Mouse (Mus musculus) CH12.LX (cell line): Measurements from ENCODE around the gene Mdfi. TPM values are rescaled to one million over a fixed set of nuclear protein-coding genes. Genes with fewer than 3 reads are reported as not detected.

ENCODE experiments used
- DNase-seq: peaks from one replicate; pipeline ENCODE4 v3.0.0-alpha.2; 2013; ENCODE audit errors: extremely low read depth
- H3K27ac ChIP-seq: 2 replicates; pipeline ENCODE4 v1.5.1; 2012; ENCODE audit warnings: low read depth, mild to moderate bottlenecking, control low read depth, moderate library complexity; ENCODE audit not compliant: insufficient read depth
- H3K27me3 ChIP-seq: replicated peaks from 2 replicates; pipeline ENCODE3; 2012; ENCODE audit warnings: inconsistent platforms
- H3K36me3 ChIP-seq, 2 experiments: replicated peaks in 1 of 2; 2 replicates each; pipeline versions ENCODE3 to v1.6.1; 2012; ENCODE audit warnings: inconsistent platforms in 1 of 2, low read length in 1 of 2, mild to moderate bottlenecking in 1 of 2, mixed read lengths in 1 of 2, moderate library complexity in 1 of 2; ENCODE audit not compliant: control insufficient read depth in 1 of 2, insufficient read depth in 1 of 2
- H3K4me1 ChIP-seq, 2 experiments: 2 replicates each; pipeline ENCODE4 v1.6.1; 2012; ENCODE audit warnings: inconsistent platforms in 1 of 2, moderate library complexity in 1 of 2; ENCODE audit not compliant: insufficient read depth in 2 of 2, control insufficient read depth in 1 of 2
- H3K4me2 ChIP-seq: 2 replicates; pipeline ENCODE4 v1.6.1; 2012; ENCODE audit warnings: low read depth, mild to moderate bottlenecking, control low read depth; ENCODE audit not compliant: poor library complexity, insufficient read depth, severe bottlenecking
- H3K4me3 ChIP-seq, 3 experiments: fragments of 150-350 bp in 1 of 3; sonication (generic) in 1 of 3; replicated peaks in 1 of 3; 2 replicates each; pipeline versions ENCODE3 to v1.5.1; 2011 to 2012; ENCODE audit warnings: low read depth in 2 of 3, low read length in 2 of 3, mild to moderate bottlenecking in 2 of 3, moderate library complexity in 2 of 3, control low read depth in 1 of 3, improper control_type of control experiment in 1 of 3, inconsistent platforms in 1 of 3, mixed read lengths in 1 of 3; ENCODE audit not compliant: poor library complexity in 1 of 3
- H3K79me2 ChIP-seq: replicated peaks from 2 replicates; pipeline ENCODE4 v1.6.1; 2012; ENCODE audit warnings: mild to moderate bottlenecking, moderate library complexity; ENCODE audit not compliant: control insufficient read depth, poor library complexity, insufficient read depth, severe bottlenecking; ENCODE audit errors: extremely low read depth
- H3K9ac ChIP-seq: 2 replicates; pipeline ENCODE4 v1.6.1; 2012; ENCODE audit warnings: low read depth, mild to moderate bottlenecking, control low read depth, moderate library complexity; ENCODE audit not compliant: insufficient read depth
- H3K9me3 ChIP-seq: replicated peaks from 2 replicates; pipeline ENCODE3; 2012; ENCODE audit warnings: low read length, inconsistent platforms, mixed read lengths
- CHD2 ChIP-seq: IDR thresholded peaks from 2 replicates; pipeline ENCODE4 v1.6.1; 2011; ENCODE audit warnings: low read length, improper control_type of control experiment
- CTCF ChIP-seq, 2 experiments: IDR thresholded peaks in 1 of 2; conservative IDR thresholded peaks in 1 of 2; 2 replicates each; pipeline ENCODE4 v1.5.1; 2011 to 2012; ENCODE audit warnings: low read depth in 2 of 2, low read length in 2 of 2, improper control_type of control experiment in 1 of 2, inconsistent platforms in 1 of 2, mild to moderate bottlenecking in 1 of 2, moderate library complexity in 1 of 2
- ELF1 ChIP-seq: IDR thresholded peaks from 2 replicates; pipeline ENCODE4 v1.6.1; 2014; ENCODE audit warnings: low read depth, mild to moderate bottlenecking, inconsistent platforms, low read length, improper control_type of control experiment
- EP300 ChIP-seq: IDR thresholded peaks from 2 replicates; pipeline ENCODE4 v1.6.1; 2011; ENCODE audit warnings: low read length, improper control_type of control experiment
- ETS1 ChIP-seq: conservative IDR thresholded peaks from 2 replicates; pipeline ENCODE4 v1.6.1; 2012; ENCODE audit warnings: low read depth, mild to moderate bottlenecking, inconsistent platforms, low read length, improper control_type of control experiment, moderate library complexity
- HCFC1 ChIP-seq: IDR thresholded peaks from 2 replicates; pipeline ENCODE4 v1.6.1; 2012; ENCODE audit warnings: low read depth, mild to moderate bottlenecking, inconsistent platforms, low read length, improper control_type of control experiment
- KAT2A ChIP-seq: IDR thresholded peaks from 2 replicates; pipeline ENCODE4 v1.6.1; 2012; ENCODE audit warnings: low read length, improper control_type of control experiment, inconsistent platforms; ENCODE audit not compliant: insufficient replicate concordance
- MAX ChIP-seq: IDR thresholded peaks from 2 replicates; pipeline ENCODE4 v1.6.1; 2011; ENCODE audit warnings: low read length, improper control_type of control experiment
- MXI1 ChIP-seq: IDR thresholded peaks from 2 replicates; pipeline ENCODE4 v1.6.1; 2011; ENCODE audit warnings: mild to moderate bottlenecking, low read depth, low read length, improper control_type of control experiment
- NELFE ChIP-seq: IDR thresholded peaks from 2 replicates; pipeline ENCODE4 v1.6.1; 2011; ENCODE audit warnings: low read depth, low read length, improper control_type of control experiment
- PAX5 ChIP-seq: IDR thresholded peaks from 2 replicates; pipeline ENCODE4 v1.6.1; 2012; ENCODE audit warnings: low read length, inconsistent platforms, mixed read lengths
- POLR2A ChIP-seq: IDR thresholded peaks from 2 replicates; pipeline ENCODE4 v1.6.1; 2011; ENCODE audit warnings: low read depth, mild to moderate bottlenecking, improper control_type of control experiment, low read length
- RAD21 ChIP-seq: IDR thresholded peaks from 2 replicates; pipeline ENCODE4 v1.6.1; 2011; ENCODE audit warnings: low read depth, mild to moderate bottlenecking, low read length, improper control_type of control experiment, moderate library complexity
- RCOR1 ChIP-seq: conservative IDR thresholded peaks from 2 replicates; pipeline ENCODE4 v1.6.1; 2012; ENCODE audit warnings: low read depth, mild to moderate bottlenecking, inconsistent platforms, low read length, improper control_type of control experiment
- TCF12 ChIP-seq: IDR thresholded peaks from 2 replicates; pipeline ENCODE4 v1.6.1; 2014; ENCODE audit warnings: low read depth, mild to moderate bottlenecking, inconsistent platforms, low read length, improper control_type of control experiment
- UBTF ChIP-seq: IDR thresholded peaks from 2 replicates; pipeline ENCODE4 v1.6.1; 2012; ENCODE audit warnings: low read depth, mild to moderate bottlenecking, inconsistent platforms, low read length, improper control_type of control experiment, moderate library complexity
- ZNF384 ChIP-seq: IDR thresholded peaks from 2 replicates; pipeline ENCODE4 v1.6.1; 2012; ENCODE audit warnings: low read depth, low read length, improper control_type of control experiment, inconsistent platforms
- dilution Hi-C: fragments of 300-500 bp; cut with MboI; formaldehyde crosslinking; loops from 2 replicates; pipeline ENCODE4 v1.14.3; 2020; ENCODE audit warnings: low sequenced_read_pairs; ENCODE audit not compliant: extremely low pct_unique_long_range_greater_than_20kb, extremely low pct_ligation_motif_present
- in situ Hi-C: fragments of 300-500 bp; cut with MboI; formaldehyde crosslinking; loops from 3 replicates; pipeline ENCODE4 v1.14.3; 2019; ENCODE audit warnings: low sequenced_read_pairs, low pct_ligation_motif_present, low pct_unique_long_range_greater_than_20kb, mixed read lengths
- polyA plus RNA-seq: library from polyadenylated mRNA; unstranded; fragments of >175 nt; gene quantifications from 2 replicates; pipeline ENCODE4 v1.2.1, GENCODE M21; 2012; ENCODE audit warnings: low read depth; ENCODE audit not compliant: insufficient read length
- total RNA-seq, 2 experiments: library from RNA; depleted of rRNA; stranded (reverse); fragments of 300-350 nt in 1 of 2; fragments of >200 nt in 1 of 2; gene quantifications; 2 replicates each; pipeline ENCODE4 v1.2.3; 2012 to 2014

Gene Mdfi
- total and polyA plus RNA-seq, 3 experiments: 0.30 to 0.35 TPM; not detected in 1

DNA sequence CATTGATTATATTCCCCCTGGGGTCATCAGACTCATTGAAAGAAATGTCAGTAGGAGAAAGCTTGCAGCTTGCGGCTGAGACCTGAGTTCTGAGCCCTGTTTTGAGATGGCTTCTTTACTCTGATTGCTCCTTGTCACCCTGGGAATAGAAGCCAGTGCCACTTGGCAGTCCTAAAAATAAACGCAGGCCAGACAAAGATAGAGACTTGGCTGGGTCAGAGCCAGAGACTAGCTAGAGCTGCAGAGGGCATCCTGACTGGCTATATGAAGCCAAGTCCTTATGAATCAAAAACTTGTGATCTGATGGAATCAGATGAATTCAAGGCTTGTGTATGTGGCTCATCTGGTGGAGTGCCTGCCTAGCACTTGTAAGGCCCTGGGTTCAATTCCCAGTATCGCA, 15.5 kb upstream of the Mdfi start:
- 0 out of 4 replicates have a peak, but pooled peaks cover 0 to 2% of the 10 kb centered on the region in 2 experiments for H3K4me1 ChIP-seq
- peaks cover 3% of the 10 kb centered on the region for H3K9me3 ChIP-seq
- no peak overlapping the region for H3K4me2 ChIP-seq
- no peaks in the 10 kb centered on the region for H3K79me2 ChIP-seq
- no peak overlapping the region for H3K27ac ChIP-seq
- peaks cover 7% of the 10 kb centered on the region for H3K27me3 ChIP-seq
- no peaks in the 10 kb centered on the region for H3K36me3 ChIP-seq
- dilution Hi-C loops: no loop called here
- in situ Hi-C loops: no loop called here
- TF ChIP-seq CTCF (conservative IDR thresholded peaks at IDR 0.05 in 1 of 2, IDR thresholded peaks at IDR 0.05 in 1 of 2; ENCODE audit: low read depth in 2 of 2, low read length in 2 of 2): no peak
- TF ChIP-seq UBTF: no peak
- no peak for TF ChIP-seq KAT2A
- TF ChIP-seq NELFE: no peak
- no peak for TF ChIP-seq MAX
- no peak for TF ChIP-seq HCFC1
- TF ChIP-seq ELF1: no peak
- no peak for TF ChIP-seq MXI1
- no peak for TF ChIP-seq RCOR1
- TF ChIP-seq CHD2: no peak
- TF ChIP-seq PAX5: no peak
- no peak for TF ChIP-seq EP300
- TF ChIP-seq RAD21: no peak
- no peak overlapping the region for H3K4me3 ChIP-seq
- DNase-seq: no peak
- no peak overlapping the region for H3K9ac ChIP-seq

DNA sequence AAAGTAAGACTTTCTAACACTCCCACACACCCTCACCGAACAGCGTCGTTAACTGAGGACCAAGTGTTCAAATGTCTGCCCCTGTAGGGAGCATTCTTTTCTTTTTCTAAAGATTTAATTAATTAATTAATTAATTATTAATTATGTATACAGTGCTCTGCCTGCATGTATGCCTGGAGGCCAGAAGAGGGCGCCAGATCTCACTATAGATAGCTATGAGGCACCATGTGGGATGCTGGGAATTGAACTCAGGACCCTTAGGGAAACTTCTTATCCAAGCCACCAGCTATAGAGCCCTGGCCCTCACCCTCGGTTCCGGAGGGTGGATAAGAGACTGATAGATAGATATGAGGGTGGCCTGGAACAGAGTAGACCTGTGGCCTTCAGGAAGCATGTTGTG, 13.5 kb upstream of the Mdfi start:
- Histone ChIP-seq H3K27me3 (peaks cover 7% of the 10 kb centered on the region), H3K79me2 (no peaks in the 10 kb centered on the region), H3K4me2 (no peak overlapping the region), H3K36me3 (no peaks in the 10 kb centered on the region), H3K9ac (no peak overlapping the region), H3K4me3 (no peak overlapping the region), H3K4me1 (0 out of 4 replicates have a peak, but pooled peaks cover 0 to 2% of the 10 kb centered on the region in 2 experiments), H3K27ac (no peak overlapping the region), H3K9me3 (peaks cover 13% of the 10 kb centered on the region)
- in situ Hi-C loops: no loop called here
- dilution Hi-C loops: no loop called here
- TF ChIP-seq TCF12: no peak
- TF ChIP-seq CTCF (conservative IDR thresholded peaks at IDR 0.05 in 1 of 2, IDR thresholded peaks at IDR 0.05 in 1 of 2; ENCODE audit: low read depth in 2 of 2, low read length in 2 of 2): 0 out of 4 replicates have a peak, but pooled peaks of 1 of the 2 experiments have one; percentile 9
- no peak for TF ChIP-seq ZNF384
- TF ChIP-seq ETS1: no peak
- TF ChIP-seq POLR2A: no peak
- DNase-seq: no peak
